Mouse (Mus musculus) forebrain, embryonic 14.5 days (tissue): ENCODE results near the gene Ano9. TPM values are rescaled to one million over a fixed set of nuclear protein-coding genes. Genes with fewer than 3 reads are reported as not detected.

Source experiments
- ATAC-seq: fragments of 200-750 bp; cut with Nextera tagmentation; 2 replicates; pipeline ENCODE4 v1.8.0; 2017; ENCODE audit warnings: mild to moderate bottlenecking, moderate library complexity
- DNase-seq: peaks from one replicate; pipeline ENCODE4 v3.0.0-alpha.2; 2015; ENCODE audit warnings: low spot score
- H3K27ac ChIP-seq: fragments of 300-500 bp; sonication (generic); 2 replicates; pipeline ENCODE4 v1.5.1; 2014; ENCODE audit warnings: low read depth, mild to moderate bottlenecking, control low read depth, low read length, moderate library complexity
- H3K27me3 ChIP-seq: fragments of 300-500 bp; sonication (generic); replicated peaks from 2 replicates; pipeline ENCODE4 v1.6.1; 2014; ENCODE audit warnings: low read length, control low read depth, mixed read lengths; ENCODE audit not compliant: control insufficient read depth, insufficient read depth
- H3K36me3 ChIP-seq: fragments of 300-500 bp; sonication (generic); 2 replicates; pipeline ENCODE4 v1.6.1; 2014; ENCODE audit warnings: low read length, control low read depth; ENCODE audit not compliant: control insufficient read depth, insufficient read depth
- H3K4me1 ChIP-seq: fragments of 300-500 bp; sonication (generic); 2 replicates; pipeline ENCODE4 v1.6.1; 2014; ENCODE audit warnings: antibody characterized with exemption, low read length, control low read depth; ENCODE audit not compliant: control insufficient read depth, insufficient read depth
- H3K4me2 ChIP-seq: fragments of 300-500 bp; sonication (generic); 2 replicates; pipeline ENCODE4 v1.6.1; 2014; ENCODE audit warnings: mild to moderate bottlenecking, control low read depth, low read length
- H3K4me3 ChIP-seq: fragments of 300-500 bp; sonication (generic); 2 replicates; pipeline ENCODE4 v1.5.1; 2014; ENCODE audit warnings: low read depth, low read length, control low read depth
- H3K9ac ChIP-seq: fragments of 300-500 bp; sonication (generic); 2 replicates; pipeline ENCODE4 v1.6.1; 2014; ENCODE audit warnings: mild to moderate bottlenecking, low read length, control low read depth, moderate library complexity
- H3K9me3 ChIP-seq: fragments of 300-500 bp; sonication (generic); replicated peaks from 2 replicates; pipeline ENCODE4 v1.6.1; 2016; ENCODE audit warnings: low read length, control low read depth, mixed read lengths; ENCODE audit not compliant: control insufficient read depth
- WGBS: fragments of 180-500 bp; shearing (Covaris S2); extraction: QIAGEN DNeasy Blood & Tissue Kit; methylation state at CpG from one replicate; pipeline ENCODE4 v1.1.7; 2014; 5-methylcytosine and 5-hydroxymethylcytosine counted together
- polyA plus RNA-seq: library from polyadenylated mRNA; unstranded; fragments of >200 nt; fragmentation: Nextera tagmentation; extraction: Ambion mirVana; gene quantifications from 2 replicates; pipeline ENCODE4 v1.2.1, GENCODE M21; 2014

Gene Ano9
- polyA plus RNA-seq, result 0.10 TPM in 1 of 2 replicates, not detected in the other

DNA sequence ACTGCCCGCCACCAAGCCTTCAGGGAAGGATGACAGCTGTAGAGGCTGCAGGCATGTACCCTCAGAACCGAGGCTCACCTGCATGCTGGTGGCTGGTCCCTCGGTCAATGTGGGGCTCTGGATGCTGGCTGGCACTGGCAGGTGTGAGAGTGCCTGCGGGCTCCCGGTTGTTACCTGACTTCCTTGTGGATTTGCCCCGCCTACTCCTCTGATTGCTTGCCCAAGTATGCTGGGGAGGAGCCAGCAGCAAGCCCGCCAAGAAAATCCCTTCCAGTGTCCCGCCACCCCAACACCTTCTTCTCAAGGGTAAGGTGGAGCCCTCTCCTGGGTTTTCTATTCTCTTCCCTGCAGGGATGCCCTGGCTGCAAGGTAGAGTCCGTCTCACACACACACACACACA, at the start of gene Ano9:
TSS of gene Ano9 (minus strand) at position 171 of the 400 bp plus-strand sequence.
- H3K27me3 ChIP-seq, result no peaks in the 10 kb centered on the region
- 16% methylated on average over 9 of the region's 9 CpGs for WGBS
- H3K4me2 ChIP-seq, result no peak within 1 kb of the TSS
- H3K27ac ChIP-seq, result no peak within 1 kb of the TSS
- H3K4me1 ChIP-seq, result no peaks in the 10 kb centered on the region
- H3K9ac ChIP-seq, result no peak within 1 kb of the TSS
- H3K36me3 ChIP-seq, result no peaks in the 10 kb centered on the region
- no peak for ATAC-seq
- no peak within 1 kb of the TSS for H3K4me3 ChIP-seq
- H3K9me3 ChIP-seq, result no peaks in the 10 kb centered on the region
- DNase-seq, result no peak

DNA sequence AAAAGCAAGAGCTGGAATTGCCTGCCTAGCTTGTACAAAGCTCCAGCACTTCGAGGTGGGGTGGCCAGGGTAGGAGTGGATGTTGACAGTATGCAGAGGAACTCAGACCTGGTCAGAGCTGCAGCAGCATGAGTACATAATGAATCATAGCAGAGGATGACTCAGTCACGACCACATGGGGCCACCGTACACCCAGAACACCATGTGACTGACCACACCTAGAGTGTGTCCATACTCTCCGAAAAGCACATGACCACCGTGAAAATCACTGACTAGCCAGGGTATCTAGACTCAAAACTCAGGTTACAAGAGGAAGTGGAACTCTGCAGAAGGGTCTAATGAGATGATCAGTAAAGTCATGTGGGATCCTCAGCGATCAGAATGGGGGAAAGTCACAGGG, 47.2 kb upstream of the Ano9 start:
- Histone ChIP-seq H3K9ac (no peak overlapping the region), H3K9me3 (no peaks in the 10 kb centered on the region), H3K36me3 (peaks cover 35% of the 10 kb centered on the region), H3K27me3 (no peaks in the 10 kb centered on the region), H3K27ac (no peak overlapping the region), H3K4me3 (no peak overlapping the region), H3K4me1 (peaks cover 5% of the 10 kb centered on the region; the same call in 1 of the 2 replicates), H3K4me2 (no peak overlapping the region)
- ATAC-seq (no peak), DNase-seq (no peak)
- WGBS, result 90% methylated on average over 6 of the region's 6 CpGs

DNA sequence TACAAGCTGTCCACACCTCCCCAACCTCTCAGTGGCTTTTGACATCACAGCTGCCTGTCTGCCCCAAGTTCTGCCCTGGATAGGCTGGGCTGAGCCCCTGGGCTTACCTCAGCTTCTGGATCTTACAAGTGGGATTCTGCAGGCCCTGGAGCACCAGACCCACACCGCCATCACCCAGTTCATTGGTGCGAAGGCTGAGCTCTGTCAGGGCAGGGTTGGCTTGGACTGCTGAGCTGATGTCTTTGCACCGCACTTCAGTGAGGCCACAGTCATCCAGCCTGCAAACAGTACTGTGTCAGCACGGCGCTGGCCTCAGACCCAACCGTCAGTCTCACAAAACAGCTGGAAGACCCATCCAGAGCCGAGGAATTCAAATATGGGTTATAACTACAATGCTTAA, 46.8 kb upstream of the Ano9 start:
- H3K4me2 ChIP-seq, result no peak overlapping the region
- no peak for ATAC-seq
- no peak overlapping the region for H3K4me3 ChIP-seq
- peaks cover 39% of the 10 kb centered on the region for H3K36me3 ChIP-seq
- no peaks in the 10 kb centered on the region for H3K27me3 ChIP-seq
- DNase-seq, result no peak
- H3K27ac ChIP-seq, result no peak overlapping the region
- 91% methylated on average over 7 of the region's 7 CpGs for WGBS
- no peak overlapping the region for H3K9ac ChIP-seq
- peaks cover 5% of the 10 kb centered on the region; the same call in 1 of the 2 replicates for H3K4me1 ChIP-seq
- no peaks in the 10 kb centered on the region for H3K9me3 ChIP-seq

DNA sequence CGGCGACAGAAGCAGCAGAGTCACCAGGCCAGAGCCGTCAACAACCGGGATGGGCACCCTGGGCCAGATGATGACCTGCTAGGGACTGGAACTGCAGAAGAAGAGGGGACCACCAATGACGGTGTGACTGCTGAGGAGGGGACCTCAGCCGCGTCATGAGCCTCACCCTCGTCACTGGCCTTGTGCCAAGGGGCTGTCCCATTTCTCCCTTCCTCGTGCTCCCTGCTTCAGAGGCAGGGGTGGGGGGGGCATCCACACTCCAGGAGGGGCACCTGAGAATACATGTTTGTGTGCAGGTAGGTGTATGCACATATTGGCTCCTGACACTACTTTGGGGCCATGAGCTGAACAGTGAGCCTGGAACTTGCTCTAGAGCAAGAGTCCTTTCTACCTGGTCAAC, 37.8 kb upstream of the Ano9 start:
- Histone ChIP-seq H3K36me3 (peaks cover 69% of the 10 kb centered on the region), H3K4me3 (no peak overlapping the region), H3K27ac (no peak overlapping the region), H3K9ac (no peak overlapping the region), H3K4me2 (no peak overlapping the region), H3K4me1 (no peaks in the 10 kb centered on the region), H3K9me3 (no peaks in the 10 kb centered on the region), H3K27me3 (no peaks in the 10 kb centered on the region)
- ATAC-seq, result no peak
- no peak for DNase-seq
- 85% methylated on average over 9 of the region's 9 CpGs for WGBS

DNA sequence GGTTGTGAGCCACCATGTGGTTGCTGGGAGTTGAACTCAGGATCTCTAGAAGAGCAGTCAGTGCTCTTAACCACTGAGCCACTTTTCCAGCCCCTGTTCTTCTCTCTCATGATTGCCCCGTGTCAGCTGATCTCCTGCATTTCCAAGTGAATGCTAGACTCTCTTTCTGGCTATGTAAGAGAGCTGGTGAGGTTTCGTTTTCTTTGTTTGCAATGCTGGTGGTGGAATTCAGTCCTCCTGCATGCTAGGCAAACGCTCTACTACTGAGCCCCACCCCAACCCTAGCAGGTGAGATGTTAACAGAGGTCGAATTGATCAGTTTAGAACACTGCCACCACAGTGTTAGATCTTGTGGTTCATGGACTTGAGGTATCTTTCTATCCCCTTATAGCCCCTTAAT, 31.0 kb upstream of the Ano9 start:
- H3K4me1 ChIP-seq, result no peaks in the 10 kb centered on the region
- no peak overlapping the region for H3K9ac ChIP-seq
- H3K9me3 ChIP-seq, result no peaks in the 10 kb centered on the region
- H3K36me3 ChIP-seq, result peaks cover 33% of the 10 kb centered on the region
- DNase-seq, result no peak
- 79% methylated on average over 4 of the region's 4 CpGs for WGBS
- no peak overlapping the region for H3K27ac ChIP-seq
- H3K4me3 ChIP-seq, result no peak overlapping the region
- ATAC-seq, result no peak
- no peak overlapping the region for H3K4me2 ChIP-seq
- H3K27me3 ChIP-seq, result no peaks in the 10 kb centered on the region

DNA sequence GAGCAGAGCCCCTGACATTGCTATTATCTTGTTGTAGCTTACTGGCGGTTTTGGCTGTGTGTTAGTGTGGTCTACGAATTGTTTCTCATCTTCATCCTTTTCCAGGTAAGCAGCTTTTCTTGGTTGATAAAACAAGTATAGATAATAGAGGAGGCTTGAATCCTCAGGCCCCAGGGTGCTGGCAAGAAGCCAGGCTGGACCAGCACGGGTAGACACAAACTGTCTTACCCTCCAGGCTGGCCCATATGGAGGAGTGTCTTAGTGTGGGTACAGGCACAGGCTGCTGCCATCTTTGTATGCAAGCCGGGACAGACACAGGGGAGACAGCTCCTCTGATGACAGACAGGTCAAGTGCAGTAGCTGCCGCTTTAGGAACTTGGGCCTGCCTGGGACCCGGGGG, 29.4 kb upstream of the Ano9 start:
- no peak for ATAC-seq
- DNase-seq, result no peak
- H3K4me3 ChIP-seq, result no peak overlapping the region
- 81% methylated on average over 6 of the region's 6 CpGs for WGBS
- no peak overlapping the region for H3K27ac ChIP-seq
- no peaks in the 10 kb centered on the region for H3K4me1 ChIP-seq
- no peak overlapping the region for H3K9ac ChIP-seq
- no peak overlapping the region for H3K4me2 ChIP-seq
- no peaks in the 10 kb centered on the region for H3K9me3 ChIP-seq
- H3K27me3 ChIP-seq, result no peaks in the 10 kb centered on the region
- H3K36me3 ChIP-seq, result peaks cover 23% of the 10 kb centered on the region

DNA sequence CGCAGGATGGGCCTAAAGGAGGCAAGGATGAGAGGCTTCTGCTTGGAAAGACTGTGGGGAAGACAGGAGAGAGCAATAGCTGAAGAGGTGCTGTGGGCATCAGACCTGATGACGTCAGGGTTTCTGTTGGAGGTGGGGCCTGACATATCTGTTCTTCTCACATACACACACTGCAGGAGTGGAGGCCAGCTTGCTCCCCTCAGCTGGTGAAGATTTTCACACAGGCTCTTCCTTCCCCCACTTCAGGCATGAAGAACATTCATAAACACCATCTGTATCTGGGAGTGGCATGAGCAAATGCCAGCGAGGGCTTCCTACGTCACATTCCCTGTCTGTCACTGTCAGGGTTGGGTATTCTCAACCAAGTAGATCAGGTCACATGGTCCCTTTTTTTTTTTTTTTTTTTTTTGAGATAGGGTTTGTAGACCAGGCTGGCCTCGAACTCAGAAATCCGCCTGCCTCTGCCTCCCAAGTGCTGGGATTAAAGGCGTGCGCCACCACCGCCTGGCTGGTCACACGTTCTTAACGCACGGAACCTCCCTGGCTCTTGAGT, 28.5 kb upstream of the Ano9 start:
- peaks cover 16% of the 10 kb centered on the region for H3K36me3 ChIP-seq
- no peaks in the 10 kb centered on the region for H3K4me1 ChIP-seq
- DNase-seq, result peak; percentile 53
- no peak overlapping the region for H3K4me2 ChIP-seq
- no peak overlapping the region for H3K4me3 ChIP-seq
- H3K27ac ChIP-seq, result no peak overlapping the region
- 90% methylated on average over 12 of the region's 12 CpGs for WGBS
- H3K9me3 ChIP-seq, result no peaks in the 10 kb centered on the region
- no peaks in the 10 kb centered on the region for H3K27me3 ChIP-seq
- H3K9ac ChIP-seq, result no peak overlapping the region
- peak; percentile 29; the same call in 1 of the 2 replicates for ATAC-seq

DNA sequence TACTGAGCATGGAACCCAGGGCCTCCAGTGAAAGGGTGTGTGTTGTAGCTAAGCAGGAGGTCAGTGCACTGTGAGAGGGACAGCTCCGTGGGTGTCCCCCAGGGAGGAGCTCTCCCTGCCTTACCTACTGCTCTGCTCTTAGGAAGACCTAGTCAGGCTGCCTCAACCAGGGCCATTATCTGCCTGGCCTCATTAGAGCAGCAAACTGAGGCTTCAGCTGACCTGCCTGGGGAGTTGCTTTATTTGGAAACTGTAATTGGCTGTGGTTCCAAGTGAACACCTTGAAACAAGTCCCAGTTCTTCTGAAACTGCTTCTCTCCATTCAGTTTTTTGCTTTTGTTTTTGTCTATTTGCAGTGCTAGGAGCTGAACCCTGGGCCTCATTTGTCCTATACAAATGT, 27.8 kb upstream of the Ano9 start:
- Histone ChIP-seq H3K27me3 (no peaks in the 10 kb centered on the region), H3K9ac (no peak overlapping the region), H3K4me2 (no peak overlapping the region), H3K36me3 (peaks cover 16% of the 10 kb centered on the region), H3K9me3 (no peaks in the 10 kb centered on the region), H3K4me3 (no peak overlapping the region), H3K4me1 (no peaks in the 10 kb centered on the region), H3K27ac (no peak overlapping the region)
- ATAC-seq, result no peak
- no peak for DNase-seq
- WGBS, result 40% methylated on average over 1 of the region's 1 CpGs

DNA sequence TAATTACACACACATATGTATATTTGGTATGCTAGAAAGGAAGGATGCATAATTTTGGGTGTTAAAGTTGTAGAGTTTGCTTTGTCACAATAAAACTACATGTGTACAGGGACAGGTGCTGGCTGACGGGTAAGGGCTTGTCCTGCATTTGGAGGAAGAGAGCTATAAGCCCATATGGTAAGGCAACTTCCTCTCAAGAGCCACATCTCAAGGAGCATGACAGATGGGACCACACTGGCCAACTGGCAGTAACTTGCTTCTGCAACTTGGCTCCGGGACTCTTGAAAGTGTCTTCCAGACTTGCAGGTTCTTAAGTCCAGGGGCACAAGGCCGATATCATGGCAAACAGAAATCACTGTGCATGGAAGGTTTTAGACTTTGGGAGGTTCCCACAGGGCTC, 27.0 kb upstream of the Ano9 start:
- ATAC-seq (no peak), DNase-seq (no peak)
- WGBS, result 93% methylated on average over 3 of the region's 3 CpGs
- H3K4me2 ChIP-seq, result no peak overlapping the region
- no peak overlapping the region for H3K9ac ChIP-seq
- H3K27ac ChIP-seq, result no peak overlapping the region
- H3K4me3 ChIP-seq, result no peak overlapping the region
- H3K27me3 ChIP-seq, result no peaks in the 10 kb centered on the region
- H3K9me3 ChIP-seq, result no peaks in the 10 kb centered on the region
- H3K36me3 ChIP-seq, result peaks cover 18% of the 10 kb centered on the region
- H3K4me1 ChIP-seq, result no peaks in the 10 kb centered on the region
